Mouse (Mus musculus): ENCODE data around the gene Gucd1.
"Not testable (repeated sequence)": the region's sequence is repeated elsewhere in the genome, so short reads cannot be mapped to it uniquely, and the experiment has no call there.

GRCm38 (mm10) chr10:75364214-75364690, 153.5 kb downstream of the Gucd1 start:
- not testable (repeated sequence) for TF ChIP-seq CTCF (IDR thresholded peaks at IDR 0.05; ENCODE audit: borderline replicate concordance, control insufficient read depth, extremely low read depth, insufficient read depth, low read length, poor library complexity); POLR2A (IDR thresholded peaks at IDR 0.05; ENCODE audit: control insufficient read depth, extremely low read depth, insufficient read depth, low read length, poor library complexity)
